Mouse (Mus musculus) fat pad, adult 2 months (tissue): Measurements from ENCODE around the gene Sgcd.
"Not testable (repeated sequence)": the region's sequence is repeated elsewhere in the genome, so short reads cannot be mapped to it uniquely, and the experiment has no call there.

Experiments
- DNase-seq: peaks from one replicate; pipeline ENCODE4 v3.0.0-alpha.2; 2011; ENCODE audit warnings: low read depth, low spot score; ENCODE audit errors: extremely low read depth

The Sgcd gene

DNA sequence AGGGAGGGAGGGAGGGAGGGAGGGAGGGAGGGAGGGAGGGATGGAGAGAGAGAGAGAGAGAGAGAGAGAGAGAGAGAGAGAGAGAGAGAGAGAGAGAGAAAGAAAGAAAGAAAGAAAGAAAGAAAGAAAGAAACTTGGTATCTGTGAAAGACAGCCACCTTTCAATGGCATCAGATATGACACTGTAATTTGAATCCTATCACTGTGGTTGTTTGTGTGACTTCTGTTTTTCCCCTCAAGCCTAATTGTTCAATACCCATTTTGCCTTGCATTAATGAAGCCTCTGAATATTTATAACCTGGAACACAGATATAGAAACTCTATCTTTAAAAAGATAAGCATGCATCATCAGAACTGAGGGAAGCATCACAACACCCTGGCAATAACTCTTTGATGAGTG lies 528.1 kb downstream of the Sgcd start:
- DNase-seq, result not testable (repeated sequence)

DNA sequence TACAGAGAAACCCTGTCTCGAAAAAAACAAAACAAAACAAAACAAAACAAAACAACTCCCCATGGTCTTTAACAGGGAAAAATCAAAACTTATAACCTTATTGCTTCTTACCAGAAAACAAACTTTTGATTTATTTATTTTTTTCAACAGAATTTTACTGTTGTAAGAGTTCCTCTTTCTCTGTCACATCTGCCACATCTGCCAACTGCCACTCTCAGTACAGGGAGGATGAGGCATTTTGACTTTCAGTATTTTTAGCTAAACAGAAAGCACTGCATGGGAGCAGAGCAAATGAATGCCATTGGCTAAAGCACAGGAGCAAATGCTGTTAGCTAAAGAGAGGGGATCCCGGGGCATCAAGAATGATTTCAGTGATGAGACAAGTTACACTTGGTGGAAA lies 528.6 kb downstream of the Sgcd start:
- no peak for DNase-seq

DNA sequence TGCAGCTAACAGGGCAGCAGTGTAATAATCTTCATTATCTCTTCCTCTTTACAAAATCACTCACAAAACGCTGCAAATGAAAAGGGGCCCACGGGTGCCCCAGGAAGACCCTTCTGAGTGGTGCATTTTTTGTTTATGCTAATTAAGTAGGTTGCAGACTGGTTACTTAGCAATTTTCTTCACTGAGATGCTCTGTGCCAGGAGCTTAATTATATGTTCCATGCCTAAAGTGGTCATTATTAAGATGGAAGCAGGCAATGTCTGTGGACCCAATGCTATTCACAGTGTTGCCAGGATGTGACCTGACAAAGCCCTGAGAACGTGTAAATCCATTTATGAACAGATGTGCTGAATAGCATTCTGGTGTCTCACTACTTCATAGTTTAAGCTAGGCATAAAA lies 529.6 kb downstream of the Sgcd start:
- no peak for DNase-seq

DNA sequence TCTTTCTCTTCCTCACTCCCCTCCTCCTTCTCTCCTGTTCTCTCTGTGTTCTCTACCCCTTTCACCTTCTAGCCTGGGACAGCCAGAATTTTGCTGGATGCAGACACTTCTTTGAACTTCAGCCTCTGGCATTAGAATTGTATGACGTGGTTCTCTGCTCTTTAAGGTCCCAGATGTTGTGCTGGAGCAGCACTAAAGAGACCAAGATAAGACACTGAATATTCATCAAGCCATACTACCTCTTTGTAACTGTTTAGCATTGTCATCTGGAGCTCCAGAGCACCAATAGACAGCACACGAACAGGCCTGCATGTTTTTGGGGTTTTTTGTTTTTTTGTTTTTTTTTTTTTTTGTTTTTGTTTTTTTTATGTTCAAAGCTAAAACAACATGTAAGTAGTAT lies 541.0 kb downstream of the Sgcd start:
- DNase-seq, result no peak

DNA sequence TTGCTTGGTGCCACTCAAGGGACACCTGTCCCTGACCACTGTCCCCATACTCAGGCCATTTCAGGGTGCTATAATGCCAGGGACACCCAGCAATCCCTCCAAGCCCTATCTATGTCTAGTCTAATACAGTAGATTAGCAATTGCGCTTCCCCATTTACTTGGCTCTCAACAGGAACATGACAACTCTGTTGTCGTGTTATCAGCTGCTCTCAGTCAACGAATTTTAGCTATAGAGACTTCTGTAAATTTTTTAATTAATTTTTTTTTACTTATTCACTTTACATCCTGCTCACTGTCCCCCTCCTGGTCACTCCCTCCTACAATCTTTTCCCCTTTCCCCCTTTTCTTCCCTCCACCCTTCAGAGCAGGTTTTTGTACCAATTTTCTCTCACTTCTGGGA lies 542.4 kb downstream of the Sgcd start:
- no peak for DNase-seq

DNA sequence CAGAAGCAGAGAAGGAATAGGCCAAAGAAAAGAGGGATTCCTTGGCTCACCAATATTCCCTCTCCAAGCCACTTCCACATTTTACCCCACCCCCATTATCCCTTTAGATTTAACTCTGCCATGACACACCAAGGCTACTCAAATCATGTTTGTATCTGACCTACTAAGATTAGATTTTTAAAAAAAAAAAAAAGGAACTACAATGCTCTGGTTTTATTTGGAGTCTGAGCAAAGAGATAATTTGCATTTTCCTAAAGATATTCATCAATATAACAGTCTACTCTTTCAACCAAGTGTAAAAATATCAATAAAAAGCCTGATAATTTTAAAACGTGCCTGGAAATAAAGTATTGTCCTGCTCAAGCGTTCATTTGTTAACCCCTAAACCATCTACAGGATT lies 543.1 kb downstream of the Sgcd start:
- DNase-seq, result no peak

DNA sequence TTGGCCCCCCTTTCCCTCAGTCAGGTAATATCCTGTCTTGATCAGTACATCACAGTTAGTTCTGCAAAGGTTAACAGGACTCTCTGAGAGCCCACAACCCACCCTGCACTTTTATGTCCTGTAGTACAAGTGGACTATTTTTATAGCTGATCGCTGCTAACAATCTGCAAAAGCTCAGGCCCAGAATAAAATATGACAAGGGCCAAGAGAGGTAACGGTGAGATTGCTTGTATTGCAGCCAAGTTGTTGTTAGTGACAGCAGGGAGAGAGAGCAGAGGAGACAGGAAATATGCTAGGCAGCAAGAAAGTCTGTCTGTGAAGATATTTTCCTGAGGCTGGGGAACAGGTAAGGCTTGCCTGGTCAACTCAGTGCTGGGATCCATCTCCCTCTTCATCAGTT lies 546.5 kb downstream of the Sgcd start:
- no peak for DNase-seq

DNA sequence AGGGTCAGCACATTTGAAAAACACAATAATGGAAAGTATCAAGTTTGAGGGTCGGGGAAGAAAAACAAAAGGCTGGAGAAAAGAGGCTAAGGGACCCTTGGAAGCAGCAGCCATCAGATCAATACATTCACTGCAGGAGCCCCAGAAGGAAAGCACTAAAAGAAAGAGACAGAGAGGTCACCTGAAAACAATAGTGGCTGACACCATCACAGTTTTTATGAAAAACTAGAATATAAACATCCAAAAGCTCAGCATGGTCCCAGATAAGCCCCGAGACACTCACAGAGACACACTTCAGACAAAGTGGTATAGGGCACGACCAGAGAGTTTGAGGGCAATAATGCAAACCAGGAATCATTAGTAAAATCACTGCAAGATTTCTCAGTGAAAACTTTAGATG lies 589.2 kb downstream of the Sgcd start:
- no peak for DNase-seq

DNA sequence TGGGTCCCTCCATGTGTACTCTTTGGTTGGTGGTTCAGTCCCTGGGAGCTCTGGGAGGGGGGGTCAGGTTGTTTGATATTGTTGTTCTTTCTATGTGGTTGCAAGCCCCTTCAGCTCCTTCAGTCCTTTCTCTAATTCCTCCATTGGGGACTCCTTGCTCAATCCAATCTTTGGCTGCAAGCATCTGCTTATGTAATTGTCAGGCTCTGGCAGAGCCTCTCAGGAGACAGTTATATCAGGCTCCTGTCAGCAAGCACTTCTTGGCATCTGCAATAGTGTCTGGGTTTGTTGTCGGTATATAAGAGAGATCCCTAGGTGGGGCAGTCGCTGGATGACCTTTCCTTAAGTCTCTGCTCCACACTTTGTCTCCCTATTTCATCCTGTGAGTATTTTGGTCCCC lies 598.0 kb downstream of the Sgcd start:
- not testable (repeated sequence) for DNase-seq

DNA sequence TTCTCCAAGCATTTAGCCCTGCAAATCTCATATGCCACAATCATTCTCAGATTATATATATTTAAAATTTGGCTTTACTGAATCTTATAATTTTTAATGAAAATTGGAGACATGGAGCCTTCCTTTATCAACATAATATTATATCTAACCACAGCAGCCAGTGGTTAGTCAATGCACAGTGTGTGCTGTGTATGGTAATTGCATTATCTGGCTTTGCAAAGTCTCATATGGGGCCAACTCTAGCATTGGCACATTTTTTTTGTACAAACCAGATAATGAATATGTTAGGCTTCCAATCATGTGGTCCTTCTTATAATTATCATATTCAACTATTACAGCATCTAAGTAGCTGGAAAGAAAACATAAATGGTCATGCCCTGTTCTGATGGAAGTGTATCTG lies 599.4 kb downstream of the Sgcd start:
- no peak for DNase-seq

DNA sequence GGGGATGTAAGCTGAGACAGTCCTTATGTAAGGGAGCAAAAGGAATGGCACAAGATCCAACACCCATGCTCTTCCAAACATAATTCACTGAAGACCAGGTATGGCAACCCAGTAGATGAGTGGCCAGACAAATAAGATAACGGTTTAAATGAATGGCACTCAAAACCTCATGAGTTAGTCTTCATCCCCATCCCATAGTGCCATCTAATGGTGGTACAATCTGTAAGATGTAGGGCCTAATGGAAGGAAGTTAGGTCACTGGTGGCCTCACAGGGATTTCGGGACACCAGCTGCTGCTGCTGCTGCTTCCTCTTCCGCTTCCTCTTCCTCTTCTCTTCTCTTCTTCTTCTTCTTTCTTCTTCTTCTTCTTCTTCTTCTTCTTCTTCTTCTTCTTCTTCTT lies 601.0 kb downstream of the Sgcd start:
- DNase-seq, result no peak

DNA sequence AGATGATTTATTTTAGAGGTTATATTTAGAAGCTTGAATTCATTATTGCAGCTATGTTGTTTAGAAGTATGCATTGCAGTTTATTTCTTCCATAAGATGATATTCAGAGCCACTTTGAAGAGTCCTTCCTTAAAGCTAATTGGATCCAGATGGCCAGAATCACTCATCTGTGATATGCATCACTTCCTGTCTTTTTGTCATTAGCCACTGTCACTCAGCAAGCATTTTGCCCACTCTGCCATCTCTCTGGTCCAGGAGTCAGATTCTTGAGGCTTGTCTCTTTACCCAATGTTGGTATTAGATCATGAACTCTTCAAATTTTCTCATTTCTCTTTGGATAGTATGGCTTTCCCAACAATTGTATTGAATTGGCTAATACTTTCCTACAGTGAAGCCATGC lies 602.6 kb downstream of the Sgcd start:
- DNase-seq, result no peak

DNA sequence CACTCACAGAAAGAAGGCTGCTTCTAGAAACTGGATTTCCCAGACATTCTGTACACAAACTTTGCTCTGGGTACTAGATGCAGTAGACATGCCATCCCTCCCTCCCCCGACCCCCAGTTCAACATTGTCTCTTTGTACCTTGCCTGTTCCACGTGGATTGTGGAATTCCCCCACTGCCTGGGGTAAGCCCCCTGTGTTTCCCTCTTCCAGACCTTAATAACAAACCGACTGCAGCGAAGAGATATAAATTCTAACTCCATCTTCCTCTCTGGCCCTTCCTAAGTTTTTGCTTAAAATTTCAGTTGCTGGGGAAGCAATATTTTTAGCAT lies 609.2 kb downstream of the Sgcd start:
- no peak for DNase-seq

DNA sequence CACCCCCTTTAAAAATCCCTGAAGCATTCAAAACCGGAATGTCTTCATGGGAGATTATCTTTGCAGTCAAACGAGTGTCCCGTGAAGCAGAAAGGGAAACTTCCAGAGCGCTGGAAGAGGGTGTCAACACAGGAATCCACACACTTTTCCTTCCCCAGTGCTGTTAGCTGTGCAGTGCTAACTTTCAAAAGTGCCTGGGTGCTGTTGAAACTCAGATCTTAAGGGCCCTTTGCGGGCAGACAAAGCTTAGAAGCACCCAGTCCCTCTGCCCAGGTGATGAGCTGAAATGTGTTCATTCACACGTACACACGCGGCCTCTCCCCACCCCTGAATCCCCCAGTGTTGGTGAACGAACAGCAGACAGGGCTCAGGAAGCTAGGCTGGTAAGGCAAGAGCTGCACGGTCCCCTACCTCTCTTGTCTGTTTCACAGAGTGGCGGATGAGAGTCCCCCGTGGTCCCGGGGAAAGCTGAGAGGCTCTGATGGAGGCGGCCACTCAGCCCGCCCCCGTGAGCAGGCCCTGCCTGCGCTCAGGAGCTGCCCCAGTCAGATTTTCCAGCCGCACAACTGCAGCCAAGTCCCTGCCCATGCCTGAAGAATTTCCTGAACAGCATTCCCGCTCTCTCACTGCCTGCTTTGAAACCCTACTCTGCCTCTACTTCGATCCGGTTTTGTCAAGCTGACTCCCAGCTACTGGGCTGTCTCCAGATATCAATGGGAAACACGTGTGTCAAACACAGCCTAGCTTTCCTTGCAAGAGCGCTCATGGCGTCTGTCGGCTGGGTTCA lies 609.7 kb downstream of the Sgcd start:
- DNase-seq, result no peak

DNA sequence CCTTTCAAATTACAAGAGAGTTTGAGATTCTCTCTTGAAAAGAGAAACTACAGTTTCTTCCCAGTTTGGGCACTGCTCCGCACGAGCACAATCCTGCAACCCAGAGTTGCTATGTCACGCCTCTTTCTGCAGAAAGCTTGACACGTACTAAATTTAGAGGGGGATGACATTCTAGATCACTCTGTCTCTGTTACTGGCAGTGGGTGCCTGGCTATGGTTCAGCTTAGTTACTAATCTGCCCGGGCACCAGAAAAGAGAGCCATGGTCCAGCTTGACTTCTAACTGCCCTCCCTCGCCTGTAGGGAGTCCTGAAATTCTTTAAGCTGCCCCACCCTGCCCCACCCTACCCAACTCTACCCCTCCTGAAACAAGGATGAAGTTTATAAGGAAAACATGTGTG lies 611.3 kb downstream of the Sgcd start:
- DNase-seq, result no peak

DNA sequence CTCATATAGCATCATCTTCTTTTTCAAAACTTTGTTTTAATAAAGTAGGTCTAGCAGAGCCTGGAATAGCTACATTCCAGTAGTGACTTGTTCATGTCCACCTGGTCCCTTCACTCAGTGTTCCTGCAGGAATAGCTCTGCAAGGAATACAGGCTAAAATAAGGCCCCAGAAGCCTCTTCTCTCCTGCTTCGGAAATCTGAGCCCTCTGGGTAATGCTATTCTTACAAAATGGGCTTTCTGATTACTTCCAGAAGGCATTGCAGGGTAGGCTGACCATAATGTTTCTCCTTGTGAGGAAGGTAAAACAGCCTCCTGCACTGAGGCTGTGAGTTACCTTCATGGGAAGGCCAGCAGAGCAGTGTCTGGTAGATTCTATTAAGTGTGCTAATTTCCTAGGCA lies 611.9 kb downstream of the Sgcd start:
- no peak for DNase-seq

DNA sequence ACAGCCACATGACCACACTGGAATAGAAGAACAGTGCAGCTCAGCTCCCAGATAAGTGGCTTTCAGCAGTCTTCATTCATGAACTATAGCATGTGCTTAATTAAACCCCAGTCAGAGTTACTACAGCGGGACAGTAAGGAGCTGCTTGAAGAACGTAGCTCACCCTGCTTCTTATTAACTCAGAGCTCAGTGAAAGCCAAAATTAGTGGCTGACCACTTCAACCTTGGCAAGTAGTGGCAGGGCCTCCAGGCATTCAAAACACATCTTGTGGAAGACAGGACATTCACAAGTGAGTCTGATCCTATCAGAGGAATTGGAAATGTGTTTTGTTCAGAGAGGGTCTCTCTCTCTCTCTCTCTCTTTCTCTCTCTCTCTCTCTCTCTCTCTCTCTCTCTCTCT lies 617.2 kb downstream of the Sgcd start:
- no peak for DNase-seq

DNA sequence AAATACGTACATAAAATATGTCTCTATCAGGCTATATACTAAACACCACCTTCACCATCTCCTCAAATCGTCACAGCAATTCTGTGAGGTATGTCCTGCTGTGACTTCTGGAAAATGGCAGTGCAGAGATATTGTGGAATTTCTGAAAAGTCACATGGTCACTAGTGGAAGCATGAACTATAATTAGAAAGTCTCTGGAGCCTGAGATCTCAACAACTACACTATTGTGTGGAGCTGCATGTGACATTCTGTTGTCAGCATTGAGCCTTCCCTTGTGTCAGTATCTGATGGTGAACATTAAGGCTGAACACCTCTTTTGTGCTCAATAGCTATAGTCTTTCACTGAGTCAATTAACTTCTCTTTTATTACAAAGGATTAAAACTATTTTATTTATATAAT lies 637.2 kb downstream of the Sgcd start:
- DNase-seq, result no peak

DNA sequence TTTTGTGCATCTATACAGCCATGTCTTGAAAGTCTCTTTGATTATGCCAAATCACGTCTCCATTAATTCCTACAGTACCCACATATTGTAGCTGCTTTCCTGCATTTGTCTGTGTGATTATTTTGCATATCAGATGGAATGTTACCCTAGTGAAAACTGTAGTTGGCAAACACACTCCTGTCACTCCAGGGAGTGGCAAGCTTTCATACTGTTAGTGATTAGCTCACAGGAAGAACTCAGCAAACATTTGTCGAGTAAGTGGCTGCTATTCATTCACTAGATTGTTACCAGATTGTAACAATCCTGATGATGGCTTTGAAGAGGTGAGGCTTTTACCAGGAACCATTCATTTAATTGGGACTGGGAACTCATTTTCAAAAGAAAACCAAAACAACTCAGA lies 645.3 kb downstream of the Sgcd start:
- DNase-seq, result no peak

DNA sequence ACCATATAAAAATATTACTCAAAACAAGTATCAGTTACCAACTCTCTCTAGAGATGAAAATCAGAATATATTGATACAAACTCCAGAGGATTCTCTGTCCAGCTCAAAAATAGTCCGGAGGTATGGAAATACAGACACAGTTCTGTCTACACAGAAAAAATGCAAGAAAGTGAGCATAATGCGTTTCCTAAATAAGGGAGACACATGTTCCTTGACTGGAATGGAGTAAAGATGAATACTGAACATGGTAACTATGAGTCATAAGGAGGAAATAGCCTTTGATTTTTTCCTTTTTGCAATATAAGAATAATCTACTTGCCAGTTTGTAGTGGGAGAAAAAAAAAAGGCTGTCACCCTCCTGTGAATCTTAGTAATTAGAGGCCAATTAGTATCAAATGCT lies 655.1 kb downstream of the Sgcd start:
- no peak for DNase-seq

DNA sequence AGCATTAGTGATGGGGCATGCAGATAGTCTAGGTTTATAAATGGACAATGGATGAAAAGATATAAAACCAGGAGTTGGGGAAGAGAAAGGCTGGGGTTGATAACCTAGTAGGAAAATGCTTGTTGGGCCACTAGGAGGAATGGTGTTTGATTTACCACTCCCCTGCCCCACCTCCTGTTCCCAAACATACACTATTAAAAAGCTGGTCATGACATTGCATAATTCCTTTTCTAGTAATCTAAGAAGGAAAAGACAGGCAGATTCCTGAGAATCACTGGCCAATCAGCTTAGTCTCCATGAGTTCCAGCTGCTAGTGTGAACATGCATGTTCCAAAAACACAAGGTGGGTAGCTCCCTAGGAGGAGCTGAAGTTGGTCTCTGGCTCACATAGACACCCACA lies 683.2 kb downstream of the Sgcd start:
- no peak for DNase-seq

DNA sequence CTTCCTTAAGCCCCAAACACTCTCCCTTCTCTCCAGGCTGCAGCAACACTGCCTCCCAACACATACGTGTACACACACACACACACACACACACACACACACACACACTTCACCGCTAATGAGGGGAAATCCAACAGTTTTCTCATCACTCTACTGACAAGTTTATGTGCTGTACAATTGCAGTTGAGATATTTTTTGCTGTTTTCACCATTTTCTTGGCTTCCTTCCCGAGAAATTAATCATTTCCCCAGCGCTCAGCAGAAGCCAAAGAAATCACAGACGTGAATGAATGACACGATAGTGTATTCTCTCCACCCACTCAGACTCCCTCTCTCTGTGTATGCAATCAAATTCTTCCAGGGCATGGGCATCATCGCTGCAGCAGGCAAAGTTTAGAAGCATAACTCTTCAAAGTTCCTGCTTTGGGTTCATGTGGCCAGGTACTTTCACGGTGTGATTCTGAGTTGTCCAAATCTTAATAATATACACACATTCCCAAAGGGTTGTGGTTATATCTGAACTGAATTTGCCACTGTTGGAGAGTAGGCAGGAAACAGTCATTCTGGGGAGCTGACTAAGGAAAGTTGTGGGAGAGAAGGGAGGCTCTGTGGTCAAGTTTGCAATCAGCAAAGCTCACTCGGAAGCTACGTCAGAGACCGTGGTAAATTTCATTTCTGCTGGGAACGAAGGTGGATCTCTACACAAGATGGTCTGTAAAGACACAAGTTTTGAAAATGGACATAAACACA lies 683.9 kb downstream of the Sgcd start:
- DNase-seq, result no peak

DNA sequence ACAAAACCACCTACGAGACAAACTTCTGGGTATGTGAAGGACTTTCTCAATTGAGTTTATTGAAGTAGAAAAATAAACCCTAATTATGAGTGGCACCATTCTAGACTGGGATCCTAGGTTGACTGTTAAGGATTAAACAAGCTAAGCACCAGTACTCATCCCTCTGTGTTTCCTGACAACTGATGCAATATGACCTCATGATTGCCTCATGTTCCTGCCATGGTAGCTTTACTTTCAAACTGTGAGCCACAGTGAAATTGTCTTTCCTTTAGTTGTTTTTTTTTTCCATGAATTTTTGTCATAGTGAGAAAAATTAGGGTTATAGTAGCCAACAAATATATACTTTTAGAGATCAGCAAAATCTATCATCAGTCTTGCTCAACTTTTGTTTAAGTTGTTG lies 689.0 kb downstream of the Sgcd start:
- no peak for DNase-seq
